Mouse (Mus musculus) T-cell, adult 2 months (primary cell): ENCODE data around the gene Fam186a.

Experiments
- DNase-seq: peaks from one replicate; pipeline ENCODE4 v3.0.0; 2022; ENCODE audit warnings: low spot score

The Fam186a gene

DNA sequence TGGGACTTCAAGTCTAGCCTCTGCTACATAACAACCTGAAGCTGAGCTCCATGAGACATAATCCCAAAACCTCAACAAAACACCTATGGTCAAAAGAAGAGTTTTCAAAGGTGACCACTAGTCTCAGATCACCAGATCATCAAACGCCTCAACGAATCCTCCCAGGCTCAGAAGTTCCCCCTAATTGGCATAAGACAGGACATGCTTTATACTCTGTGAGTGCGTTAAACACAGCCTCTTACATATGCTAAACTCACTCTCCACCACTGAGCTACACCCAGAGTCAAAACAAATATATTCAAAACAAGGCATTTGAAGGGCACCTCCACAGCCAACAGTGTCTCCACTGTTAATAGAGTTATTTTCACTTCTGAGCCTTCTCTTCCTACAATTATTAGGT lies 94.3 kb downstream of the Fam186a start:
- no peak for DNase-seq
